Mouse (Mus musculus) ES-E14 (cell line): ENCODE measurements around the gene Cdkl3.

ENCODE experiments used
- CHD2 ChIP-seq: IDR thresholded peaks from 2 replicates; pipeline ENCODE4 v1.6.1; 2014; ENCODE audit warnings: mild to moderate bottlenecking, low read depth, low read length, inconsistent platforms
- HCFC1 ChIP-seq: IDR thresholded peaks from 2 replicates; pipeline ENCODE4 v1.6.1; 2012; ENCODE audit warnings: low read length, inconsistent platforms, borderline replicate concordance; ENCODE audit not compliant: insufficient read depth
- ZNF384 ChIP-seq: IDR thresholded peaks from 2 replicates; pipeline ENCODE4 v1.6.1; 2012; ENCODE audit warnings: low read depth, low read length, inconsistent platforms

DNA sequence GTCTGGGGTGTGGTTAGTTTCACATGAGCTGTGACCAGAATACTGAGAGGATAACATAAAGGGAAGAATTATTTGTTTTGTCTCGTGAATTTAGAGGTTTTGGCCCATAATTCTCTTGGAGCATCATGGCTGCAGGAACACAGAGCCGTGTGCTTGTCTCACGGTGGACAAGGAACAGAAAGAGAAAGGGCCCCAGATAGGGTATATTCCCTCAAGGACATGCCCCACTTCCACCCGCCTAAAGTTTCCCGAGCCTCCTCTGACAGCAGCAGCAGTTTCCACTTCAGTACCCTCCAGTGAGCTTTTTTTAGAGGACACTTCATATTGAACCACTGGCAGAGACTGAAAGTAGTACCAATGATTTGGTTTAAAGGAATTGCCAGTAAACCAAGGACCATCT, 7.5 kb downstream of the Cdkl3 start:
- TF ChIP-seq ZNF384 (no peak), HCFC1 (no peak), CHD2 (no peak)
